Mouse (Mus musculus) inflammation-experienced regulatory T-cells, adult 6 months (primary cell): ENCODE measurements around the gene Det1. TPM values are rescaled to one million over a fixed set of nuclear protein-coding genes. Genes with fewer than 3 reads are reported as not detected.

ENCODE experiments used
- ATAC-seq: one replicate; pipeline ENCODE4 v1.8.0; 2017
- polyA plus RNA-seq, 3 experiments: library from polyadenylated mRNA; unstranded; fragments of 100-300 nt; shearing (Covaris generic); gene quantifications; one replicate each; pipeline ENCODE4 v1.2.1; 2017

Gene Det1
- polyA plus RNA-seq: 10 to 100 TPM in 2 of 3 experiments, 1 to 10 TPM in 1; 9.4 to 18.9 (median 16.1) TPM

DNA sequence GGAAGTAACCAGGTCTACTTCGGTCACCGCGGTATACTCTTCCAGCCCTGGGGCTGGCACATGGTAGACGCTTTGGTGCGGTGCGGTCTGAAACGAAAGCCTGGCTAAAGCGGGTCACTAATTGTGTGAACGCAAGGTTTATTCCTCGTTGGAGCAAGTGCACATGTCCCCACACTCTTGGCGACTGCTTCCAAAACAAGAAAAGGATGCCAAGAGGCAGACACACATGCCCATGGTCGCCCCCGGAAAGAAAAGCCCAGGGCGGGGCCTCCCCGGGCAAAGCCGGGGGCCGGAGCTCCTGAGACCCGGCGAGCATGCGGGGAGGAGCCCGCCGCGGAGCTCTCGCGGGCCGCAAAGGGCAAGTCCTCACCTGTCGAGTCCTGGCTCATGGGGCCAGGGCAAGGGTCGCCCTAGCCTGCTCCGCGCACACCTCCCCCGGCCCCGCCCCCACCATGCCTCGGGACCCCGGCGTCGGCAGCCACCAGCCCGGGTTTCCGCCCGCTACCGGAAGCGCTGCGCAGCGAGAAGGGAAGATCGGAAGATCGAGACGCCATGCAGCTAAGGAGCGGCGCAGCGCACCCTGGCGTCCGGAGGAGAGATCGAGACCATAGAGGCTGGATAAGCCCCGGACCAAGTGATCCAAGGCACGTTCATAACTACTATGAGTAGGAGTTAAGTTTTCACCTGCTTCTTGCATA lies at the start of gene Det1:
Det1 (minus strand) TSS at position 527 of the 698 bp plus-strand sequence.
- peak; percentile 98 for ATAC-seq

GRCm38 (mm10) chr7:78895653-78896333 lies 48.7 kb upstream of the Det1 start, which contains the start of gene Aen:
Aen (plus strand) TSS chr7:78895854.
- peak; percentile 99 for ATAC-seq

- no peak for ATAC-seq
These were observed 48.1 kb upstream of the Det1 start for GRCm38 (mm10) chr7:78895021-78895652.

DNA sequence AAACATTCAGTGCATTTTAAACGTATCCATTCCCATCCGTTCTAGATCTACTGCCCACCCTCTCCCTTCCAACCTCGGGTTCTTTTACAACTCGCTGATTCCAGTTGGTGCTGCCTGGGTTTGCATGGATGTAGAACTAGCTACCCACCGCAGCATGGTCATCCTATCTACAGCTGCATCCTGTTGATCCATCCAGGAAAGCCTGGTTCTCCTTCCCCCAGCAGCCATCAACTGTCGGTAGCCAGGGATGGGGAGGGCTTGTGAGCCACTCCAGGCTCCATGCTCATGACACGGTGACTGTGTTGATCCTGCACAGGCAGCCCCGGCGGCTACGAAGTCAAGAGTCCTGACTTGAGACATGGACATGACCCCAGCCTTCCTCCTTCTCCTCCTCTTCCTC lies 46.9 kb upstream of the Det1 start:
- no peak for ATAC-seq

DNA sequence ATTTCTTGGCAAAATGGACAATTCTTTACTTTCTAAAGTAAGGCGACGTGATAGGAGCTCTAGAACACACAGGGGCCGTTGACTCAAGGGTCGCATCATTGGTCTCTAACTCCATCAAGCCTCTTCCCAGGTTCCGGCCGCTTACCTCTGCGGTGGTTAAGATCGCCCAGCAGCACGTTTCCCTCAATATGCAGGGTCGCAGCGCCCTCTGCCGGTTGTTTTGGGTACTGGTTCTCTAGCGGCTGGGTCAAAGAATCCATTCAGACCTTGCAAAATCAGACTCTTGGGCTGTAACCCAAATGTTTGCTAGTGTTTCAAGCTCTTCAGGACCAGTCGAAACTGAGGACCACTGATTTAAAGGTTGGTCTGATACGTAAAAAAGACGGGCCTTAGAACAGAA lies 43.6 kb upstream of the Det1 start:
- ATAC-seq: peak; percentile 44

DNA sequence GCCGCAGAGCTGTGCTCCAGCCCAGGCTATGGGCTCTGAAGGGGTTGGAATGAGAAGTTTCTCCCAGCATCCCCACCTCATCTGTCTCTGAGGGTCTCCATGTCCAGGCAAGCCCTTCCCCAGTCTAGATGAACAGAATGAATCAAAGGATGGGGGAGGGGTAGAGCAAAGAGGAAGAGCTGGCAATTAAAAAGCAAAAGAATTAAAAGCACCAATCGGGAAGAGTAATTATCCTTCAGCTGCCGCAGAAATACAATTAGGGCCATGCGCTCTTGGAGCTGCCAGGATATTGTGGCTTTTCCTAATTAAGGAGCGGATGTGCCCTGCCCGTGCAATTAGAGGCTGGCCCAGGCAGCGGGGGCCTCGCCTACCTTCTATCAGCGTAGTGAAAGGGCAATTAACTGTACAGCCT lies 40.4 kb upstream of the Det1 start:
- ATAC-seq: no peak

- no peak for ATAC-seq
These were observed 39.4 kb upstream of the Det1 start for GRCm38 (mm10) chr7:78886496-78886895.

DNA sequence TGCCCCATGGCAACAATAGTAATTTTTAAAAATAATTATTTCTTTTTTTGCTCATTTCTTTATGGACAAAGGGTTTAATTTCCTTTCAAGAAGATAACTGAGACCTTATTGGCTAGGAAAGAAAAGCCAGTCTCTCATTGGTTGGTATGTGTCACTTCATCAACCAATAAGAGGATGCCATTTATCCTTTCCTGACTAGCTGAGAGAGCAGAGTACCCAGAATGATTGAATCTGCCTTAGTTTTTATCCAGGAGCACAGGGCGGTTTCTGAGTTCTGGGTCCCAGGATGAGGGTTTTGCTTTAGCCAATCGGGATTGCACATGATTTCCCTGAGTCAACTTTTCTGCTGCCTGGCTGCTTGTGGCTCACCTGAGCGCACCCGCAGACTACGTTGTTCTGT lies 38.3 kb upstream of the Det1 start:
- no peak for ATAC-seq

- ATAC-seq: no peak
These were observed 37.1 kb upstream of the Det1 start for GRCm38 (mm10) chr7:78884139-78884538.

- no peak for ATAC-seq
These were observed 36.6 kb upstream of the Det1 start for GRCm38 (mm10) chr7:78883726-78884060.

DNA sequence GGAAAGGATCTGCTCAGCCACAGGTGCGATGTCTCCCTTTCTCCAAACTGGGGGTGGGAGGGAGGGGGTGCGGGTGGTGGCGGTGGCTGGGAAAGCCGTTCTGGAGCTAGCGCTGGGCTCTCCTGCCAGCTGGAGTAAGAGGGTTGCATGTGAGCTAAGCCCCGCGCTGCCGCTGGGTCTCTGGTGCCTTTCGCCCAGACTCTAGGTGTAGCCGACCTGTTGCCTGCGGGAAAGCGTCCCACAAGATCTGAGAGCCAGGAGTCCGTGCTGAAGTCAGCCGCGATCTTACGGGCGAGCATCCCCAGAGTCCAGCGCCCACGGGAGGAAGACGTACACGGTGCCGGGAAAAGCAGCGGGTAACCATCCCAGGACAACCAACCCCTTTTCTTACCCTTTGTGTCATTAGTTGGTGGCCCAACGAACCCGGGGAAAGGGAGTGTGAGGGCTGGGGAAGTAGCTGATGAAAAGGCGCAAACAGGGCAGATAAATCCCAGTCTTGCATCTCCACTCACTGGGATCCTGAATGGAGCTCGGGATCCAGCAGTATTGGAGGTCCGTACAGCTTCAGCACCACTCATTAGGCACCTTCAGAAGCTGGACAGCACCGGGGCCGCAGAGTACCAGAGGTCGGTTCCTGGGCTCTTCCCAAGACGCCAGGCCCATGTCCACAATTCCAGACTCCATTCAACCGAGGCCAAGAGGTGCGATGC lies 36.1 kb upstream of the Det1 start:
- ATAC-seq: no peak

GRCm38 (mm10) chr7:78882469-78882837 lies 35.4 kb upstream of the Det1 start:
- ATAC-seq: peak; percentile 36

DNA sequence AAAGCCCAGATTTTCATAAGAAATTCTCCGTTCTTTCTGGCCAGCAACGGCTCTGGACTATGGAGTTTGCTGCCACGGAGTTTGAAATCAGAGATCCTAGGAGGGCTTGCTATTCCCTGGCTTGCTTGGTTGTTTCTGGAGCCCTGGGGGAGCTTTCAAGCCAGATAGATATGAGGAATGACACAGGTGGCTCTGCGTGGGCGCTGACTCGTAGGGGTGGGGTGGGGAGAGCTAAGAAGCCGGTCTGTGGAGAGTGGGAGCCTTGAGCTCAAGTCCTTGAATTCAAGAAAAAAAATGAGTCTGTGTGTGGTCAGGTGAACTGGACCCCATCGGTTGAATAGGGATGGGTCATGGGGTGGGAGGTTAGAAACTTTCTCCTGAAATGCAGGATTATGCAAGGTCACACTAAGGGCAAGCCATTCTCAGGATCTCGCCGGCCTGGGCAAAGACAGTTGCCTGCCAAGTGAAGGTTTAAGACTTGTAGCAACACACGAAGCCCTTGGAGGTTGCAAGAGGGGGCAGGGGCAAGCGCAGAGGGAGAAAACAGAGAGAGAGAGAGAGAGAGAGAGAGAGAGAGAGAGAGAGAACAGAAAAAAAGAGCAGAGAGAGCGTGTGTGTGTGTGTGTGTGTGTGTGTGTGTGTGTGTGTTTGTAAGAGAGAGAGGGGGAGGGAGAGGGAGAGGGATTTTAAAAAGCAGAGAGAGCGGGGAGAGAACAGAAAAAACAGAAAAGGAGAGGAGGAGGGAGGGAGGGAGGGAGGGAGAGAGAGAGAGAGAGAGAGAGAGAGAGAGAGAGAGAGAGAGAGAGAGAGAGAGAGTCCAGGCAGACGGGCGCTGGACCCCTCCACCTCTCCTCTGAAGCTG lies 34.8 kb upstream of the Det1 start:
- no peak for ATAC-seq

- ATAC-seq: no peak
These were observed 25.8 kb upstream of the Det1 start for GRCm38 (mm10) chr7:78872831-78873230.

GRCm38 (mm10) chr7:78872366-78872765 lies 25.3 kb upstream of the Det1 start:
- no peak for ATAC-seq

DNA sequence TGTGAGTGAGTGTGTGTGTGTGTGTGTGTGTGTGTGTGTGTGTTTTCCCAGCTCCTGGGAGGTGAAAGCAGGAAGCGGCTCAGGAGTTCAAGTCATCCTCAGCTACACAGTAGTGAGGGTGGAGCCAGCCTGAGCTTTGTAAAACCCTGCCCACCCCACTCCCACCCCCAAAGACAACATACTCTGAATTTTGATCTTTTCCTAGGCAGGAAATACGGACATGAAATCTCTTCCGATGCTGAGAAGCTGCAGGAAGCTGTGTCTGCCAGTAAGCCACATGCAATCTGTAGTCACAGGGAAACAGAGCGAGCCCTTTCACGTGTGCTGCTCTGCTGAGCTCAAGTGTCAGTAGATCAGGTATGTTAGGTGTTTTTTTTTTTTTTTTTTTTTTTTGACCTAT lies 21.7 kb upstream of the Det1 start:
- no peak for ATAC-seq

GRCm38 (mm10) chr7:78865212-78865949 lies 18.3 kb upstream of the Det1 start:
- no peak for ATAC-seq

- no peak for ATAC-seq
These were observed 17.4 kb upstream of the Det1 start for GRCm38 (mm10) chr7:78864446-78864802.

GRCm38 (mm10) chr7:78863796-78864445 lies 16.9 kb upstream of the Det1 start:
- ATAC-seq: no peak

DNA sequence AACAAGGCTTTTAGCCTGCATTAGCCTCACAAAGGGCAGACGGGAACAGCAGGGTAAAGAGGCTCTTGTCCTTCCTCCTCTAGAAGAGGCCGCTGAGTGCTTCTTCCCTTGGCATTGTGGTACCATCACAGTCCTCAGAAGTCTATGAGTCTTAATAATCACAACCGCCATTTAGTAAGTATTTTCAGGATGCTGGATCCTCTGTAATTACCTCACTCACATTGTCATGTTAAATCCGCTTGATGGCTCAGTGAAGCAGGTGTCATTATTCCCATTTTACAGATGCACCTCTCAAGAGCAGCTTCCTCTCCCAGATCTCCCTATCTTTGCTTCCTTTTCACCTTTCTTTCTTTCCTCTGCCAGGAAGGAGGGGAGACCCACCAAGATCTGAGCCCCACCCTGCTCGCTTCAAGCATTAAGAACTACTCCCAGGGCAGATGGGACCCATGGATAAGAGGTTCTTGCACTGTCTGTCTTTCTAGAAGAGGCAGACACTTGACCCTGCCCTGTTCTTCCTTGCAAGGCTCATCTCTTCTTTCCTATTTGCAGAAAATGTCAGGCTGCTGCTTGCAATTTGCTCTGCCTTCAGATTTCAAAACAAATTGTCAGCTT lies 8.1 kb upstream of the Det1 start:
- ATAC-seq: no peak

DNA sequence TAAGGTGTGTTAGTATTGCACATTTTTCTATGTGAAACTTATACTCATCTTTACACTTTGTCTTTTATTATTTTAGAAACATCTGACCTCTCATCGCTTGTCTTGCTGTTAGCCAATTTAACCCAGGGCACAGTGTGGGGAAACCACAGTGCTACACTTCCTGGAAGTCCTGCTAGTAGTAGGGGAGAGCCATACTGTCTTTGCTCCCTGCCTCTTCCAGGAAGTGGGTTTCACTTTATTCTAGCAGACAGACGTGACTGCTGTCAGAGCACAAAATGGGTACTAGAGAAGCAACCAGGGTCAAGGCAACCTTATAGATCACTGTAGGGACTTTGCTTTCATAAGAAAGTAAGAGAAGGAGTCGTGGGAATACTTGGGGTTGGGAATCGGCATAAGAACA lies 7.0 kb upstream of the Det1 start:
- peak; percentile 98 for ATAC-seq
